Mouse (Mus musculus): ENCODE data around the gene Tbc1d22b. TPM values are rescaled to one million over a fixed set of nuclear protein-coding genes. Genes with fewer than 3 reads are reported as not detected.
"Not testable (repeated sequence)": the region's sequence is repeated elsewhere in the genome, so short reads cannot be mapped to it uniquely, and the experiment has no call there.

Gene Tbc1d22b
- polyA plus RNA-seq, 1 experiment, result 21.8 TPM

- no peaks in the 10 kb centered on the region for H3K36me3 ChIP-seq (ENCODE audit: control insufficient read depth, insufficient read depth, low read length, poor library complexity, severe bottlenecking)
- H3K9ac ChIP-seq (ENCODE audit: low read depth, poor library complexity, severe bottlenecking), result no peak overlapping the region
- H3K9me3 ChIP-seq (replicated peaks; ENCODE audit: control insufficient read depth, insufficient read depth, low read length, poor library complexity, severe bottlenecking), result no peaks in the 10 kb centered on the region
- H3K4me1 ChIP-seq (ENCODE audit: control insufficient read depth, insufficient read depth, low read length), result peaks cover 2% of the 10 kb centered on the region
- no peak overlapping the region for H3K4me3 ChIP-seq (ENCODE audit: low read depth, low read length)
- H3K27ac ChIP-seq (ENCODE audit: insufficient read depth, low read length), result no peak overlapping the region
- no peaks in the 10 kb centered on the region for H3K27me3 ChIP-seq (ENCODE audit: control insufficient read depth, insufficient read depth, low read length, poor library complexity, severe bottlenecking)
- TF ChIP-seq POLR2A (IDR thresholded peaks at IDR 0.05; ENCODE audit: insufficient read depth, low read length) (no peak), CTCF (IDR thresholded peaks at IDR 0.05; ENCODE audit: low read depth, low read length) (peak; percentile 53)
Observed at GRCm38 (mm10) chr17:29503700-29504099, 45.9 kb upstream of the Tbc1d22b start.

DNA sequence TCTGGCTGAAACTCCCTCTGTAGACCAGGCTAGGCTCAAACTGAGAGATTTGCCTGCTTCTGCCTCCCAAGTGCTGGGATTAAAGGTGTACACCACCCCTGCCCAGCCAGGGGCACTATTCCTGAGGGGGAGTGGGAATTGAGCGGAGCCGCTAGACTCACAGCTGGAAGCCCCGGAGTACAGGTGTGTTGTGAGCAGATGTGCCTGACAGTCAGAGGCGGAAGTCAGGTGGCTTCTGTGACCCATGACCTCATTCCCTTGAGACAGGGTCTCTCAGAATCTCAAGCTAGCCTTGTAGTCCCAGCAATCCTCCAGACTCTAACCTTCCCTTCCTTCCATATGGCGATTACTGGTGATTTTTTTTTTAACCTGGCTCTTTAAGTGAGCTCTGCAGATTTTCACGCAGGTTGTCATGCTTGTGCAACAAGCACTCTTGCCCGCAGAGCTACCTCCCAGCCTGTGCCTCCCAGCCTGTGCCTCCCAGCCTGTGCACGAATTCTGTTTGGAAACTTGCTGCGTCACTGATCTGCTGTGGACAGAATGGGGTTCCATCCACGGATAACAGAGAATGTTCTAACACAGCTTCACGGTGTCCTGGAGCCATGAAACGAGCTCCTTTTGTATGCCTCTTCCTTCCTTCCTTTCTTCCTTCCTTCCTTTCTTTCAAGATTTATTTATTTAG is 40.5 kb upstream of the Tbc1d22b start:
- 0 out of 2 replicates have a peak, but pooled peaks have one; percentile 40 for TF ChIP-seq EP300 (IDR thresholded peaks at IDR 0.05; ENCODE audit: insufficient read depth, low read depth, low read length)
- TF ChIP-seq CTCF (IDR thresholded peaks at IDR 0.05; ENCODE audit: low read depth, low read length), result no peak
- Histone ChIP-seq H3K36me3 (ENCODE audit: control insufficient read depth, insufficient read depth, low read length, poor library complexity, severe bottlenecking) (no peaks in the 10 kb centered on the region), H3K4me3 (ENCODE audit: low read depth, low read length) (no peak overlapping the region), H3K4me1 (ENCODE audit: control insufficient read depth, insufficient read depth, low read length) (peaks cover 5% of the 10 kb centered on the region), H3K9me3 (replicated peaks; ENCODE audit: control insufficient read depth, insufficient read depth, low read length, poor library complexity, severe bottlenecking) (no peaks in the 10 kb centered on the region), H3K9ac (ENCODE audit: low read depth, poor library complexity, severe bottlenecking) (no peak overlapping the region), H3K27ac (ENCODE audit: insufficient read depth, low read length) (no peak overlapping the region), H3K27me3 (ENCODE audit: control insufficient read depth, insufficient read depth, low read length, poor library complexity, severe bottlenecking) (no peaks in the 10 kb centered on the region)

DNA sequence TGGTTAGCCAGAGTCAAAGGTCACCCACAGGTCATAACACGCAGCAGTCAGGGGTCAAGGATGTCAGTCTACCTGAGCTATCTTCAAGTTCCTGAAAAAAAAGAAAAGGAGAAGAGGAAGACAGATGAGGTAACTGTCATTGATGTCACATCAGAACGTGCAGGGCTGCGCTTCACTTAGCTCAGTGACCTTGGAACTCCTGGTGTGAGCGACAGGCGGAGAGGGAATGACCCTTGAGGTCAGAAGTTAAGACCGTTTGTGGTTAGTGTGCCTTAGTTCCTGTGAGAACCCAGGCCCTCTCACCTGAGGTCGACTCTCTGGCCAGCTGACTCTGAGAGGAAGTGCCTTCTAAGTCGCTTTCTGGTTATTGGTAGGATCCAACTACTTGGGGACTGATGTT is 38.9 kb upstream of the Tbc1d22b start:
- no peak for TF ChIP-seq EP300 (IDR thresholded peaks at IDR 0.05; ENCODE audit: insufficient read depth, low read depth, low read length)
- no peak for TF ChIP-seq POLR2A (IDR thresholded peaks at IDR 0.05; ENCODE audit: insufficient read depth, low read length)
- no peak for TF ChIP-seq CTCF (IDR thresholded peaks at IDR 0.05; ENCODE audit: low read depth, low read length)
- Histone ChIP-seq H3K27me3 (ENCODE audit: control insufficient read depth, insufficient read depth, low read length, poor library complexity, severe bottlenecking) (no peaks in the 10 kb centered on the region), H3K36me3 (ENCODE audit: control insufficient read depth, insufficient read depth, low read length, poor library complexity, severe bottlenecking) (no peaks in the 10 kb centered on the region), H3K4me1 (ENCODE audit: control insufficient read depth, insufficient read depth, low read length) (peaks cover 5% of the 10 kb centered on the region), H3K9me3 (replicated peaks; ENCODE audit: control insufficient read depth, insufficient read depth, low read length, poor library complexity, severe bottlenecking) (no peaks in the 10 kb centered on the region), H3K9ac (ENCODE audit: low read depth, poor library complexity, severe bottlenecking) (no peak overlapping the region), H3K27ac (ENCODE audit: insufficient read depth, low read length) (no peak overlapping the region), H3K4me3 (ENCODE audit: low read depth, low read length) (no peak overlapping the region)

DNA sequence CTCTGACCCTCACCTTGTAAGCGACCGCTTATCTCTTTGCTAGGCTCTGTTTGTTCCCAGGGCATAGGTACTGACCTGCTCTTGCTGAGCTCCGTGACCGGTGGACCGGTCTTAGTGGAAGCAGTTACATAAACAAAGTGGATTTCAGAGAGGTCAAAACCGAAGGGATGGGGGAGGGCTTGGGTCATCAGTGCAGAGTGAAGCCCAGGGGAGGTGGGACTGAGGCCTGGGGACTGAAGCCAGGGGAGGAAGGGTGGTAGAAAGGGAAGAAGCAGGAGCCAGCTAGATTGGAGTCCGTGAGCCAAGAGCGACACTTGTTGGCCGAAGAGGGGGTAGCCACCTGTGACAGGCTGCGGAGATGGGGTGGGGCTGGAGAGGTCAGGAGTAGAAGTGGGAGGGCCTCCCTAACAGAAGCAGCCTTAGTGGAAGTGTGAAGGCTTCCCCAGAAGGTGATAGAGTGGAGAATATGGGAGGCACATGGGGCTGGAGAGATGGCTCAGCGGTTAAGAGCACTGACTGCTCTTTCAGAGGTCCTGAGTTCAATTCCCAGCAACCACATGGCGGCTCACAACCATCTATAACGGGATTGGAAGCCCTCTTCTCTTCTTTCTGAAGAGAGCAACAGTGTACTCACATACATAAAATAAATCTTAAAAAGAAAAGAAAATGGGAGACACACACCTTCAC is 36.4 kb upstream of the Tbc1d22b start:
- peak; percentile 59; the same call in 1 of the 2 replicates for TF ChIP-seq EP300 (IDR thresholded peaks at IDR 0.05; ENCODE audit: insufficient read depth, low read depth, low read length)
- peak; percentile 91 for TF ChIP-seq CTCF (IDR thresholded peaks at IDR 0.05; ENCODE audit: low read depth, low read length)
- no peak for TF ChIP-seq POLR2A (IDR thresholded peaks at IDR 0.05; ENCODE audit: insufficient read depth, low read length)
- H3K4me3 ChIP-seq (ENCODE audit: low read depth, low read length), result no peak overlapping the region
- H3K36me3 ChIP-seq (ENCODE audit: control insufficient read depth, insufficient read depth, low read length, poor library complexity, severe bottlenecking), result no peaks in the 10 kb centered on the region
- H3K4me1 ChIP-seq (ENCODE audit: control insufficient read depth, insufficient read depth, low read length), result peaks cover 8% of the 10 kb centered on the region
- no peaks in the 10 kb centered on the region for H3K27me3 ChIP-seq (ENCODE audit: control insufficient read depth, insufficient read depth, low read length, poor library complexity, severe bottlenecking)
- H3K9me3 ChIP-seq (replicated peaks; ENCODE audit: control insufficient read depth, insufficient read depth, low read length, poor library complexity, severe bottlenecking), result no peaks in the 10 kb centered on the region
- no peak overlapping the region for H3K9ac ChIP-seq (ENCODE audit: low read depth, poor library complexity, severe bottlenecking)
- no peak overlapping the region for H3K27ac ChIP-seq (ENCODE audit: insufficient read depth, low read length)

- H3K4me3 ChIP-seq (ENCODE audit: low read depth, low read length), result no peak overlapping the region
- H3K9me3 ChIP-seq (replicated peaks; ENCODE audit: control insufficient read depth, insufficient read depth, low read length, poor library complexity, severe bottlenecking), result no peaks in the 10 kb centered on the region
- no peaks in the 10 kb centered on the region for H3K27me3 ChIP-seq (ENCODE audit: control insufficient read depth, insufficient read depth, low read length, poor library complexity, severe bottlenecking)
- H3K4me1 ChIP-seq (ENCODE audit: control insufficient read depth, insufficient read depth, low read length), result peaks cover 8% of the 10 kb centered on the region
- no peak overlapping the region for H3K27ac ChIP-seq (ENCODE audit: insufficient read depth, low read length)
- H3K36me3 ChIP-seq (ENCODE audit: control insufficient read depth, insufficient read depth, low read length, poor library complexity, severe bottlenecking), result no peaks in the 10 kb centered on the region
- no peak overlapping the region for H3K9ac ChIP-seq (ENCODE audit: low read depth, poor library complexity, severe bottlenecking)
- peak; percentile 65 for TF ChIP-seq CTCF (IDR thresholded peaks at IDR 0.05; ENCODE audit: low read depth, low read length)
- no peak for TF ChIP-seq EP300 (IDR thresholded peaks at IDR 0.05; ENCODE audit: insufficient read depth, low read depth, low read length)
- no peak for TF ChIP-seq POLR2A (IDR thresholded peaks at IDR 0.05; ENCODE audit: insufficient read depth, low read length)
Observed at GRCm38 (mm10) chr17:29514435-29514834, 35.1 kb upstream of the Tbc1d22b start.

- not testable (repeated sequence) for H3K4me1 ChIP-seq (ENCODE audit: control insufficient read depth, insufficient read depth, low read length); H3K27me3 ChIP-seq (ENCODE audit: control insufficient read depth, insufficient read depth, low read length, poor library complexity, severe bottlenecking); H3K9me3 ChIP-seq (replicated peaks; ENCODE audit: control insufficient read depth, insufficient read depth, low read length, poor library complexity, severe bottlenecking); H3K36me3 ChIP-seq (ENCODE audit: control insufficient read depth, insufficient read depth, low read length, poor library complexity, severe bottlenecking); H3K27ac ChIP-seq (ENCODE audit: insufficient read depth, low read length); H3K9ac ChIP-seq (ENCODE audit: low read depth, poor library complexity, severe bottlenecking)
- peak overlapping the region; percentile 68 for H3K4me3 ChIP-seq (ENCODE audit: low read depth, low read length)
Observed at GRCm38 (mm10) chr17:29518665-29519064, 30.9 kb upstream of the Tbc1d22b start.

All from ES-Bruce4 (cell line).